Mouse (Mus musculus): ENCODE data around the gene Arhgdia. TPM values are rescaled to one million over a fixed set of nuclear protein-coding genes. Genes with fewer than 3 reads are reported as not detected.

The Arhgdia gene
- total RNA-seq (2021): 100 to 1,000 TPM; 344 to 379 TPM
- long read RNA-seq, transcript Arhgdia-201 (6 exons, 2,150 nt): minor isoform, 49 of 536 reads
- long read RNA-seq, transcript Arhgdia-202 (6 exons, 1,867 nt): major isoform, 390 of 536 reads
- long read RNA-seq, partial matches to known transcripts: 72 of 536 reads
- long read RNA-seq, other reads (novel, unspliced or antisense): 25 of 536 reads

GRCm38 (mm10) chr11:120581490-120582267 is at the start of gene Arhgdia:
Arhgdia (minus strand) TSS chr11:120581624.
- peak; percentile 88 to 92 for DNase-seq (ENCODE audit: low spot score in 2 of 2)

GRCm38 (mm10) chr11:120630401-120630871 is 49.0 kb upstream of the Arhgdia start:
- no peak for DNase-seq (ENCODE audit: low spot score in 2 of 2)

- DNase-seq (ENCODE audit: low spot score in 2 of 2): peak in 1 of 2 experiments; percentile 34
These were observed 48.5 kb upstream of the Arhgdia start for GRCm38 (mm10) chr11:120629911-120630310.

GRCm38 (mm10) chr11:120629341-120629730 is 47.9 kb upstream of the Arhgdia start:
- no peak for DNase-seq (ENCODE audit: low spot score in 2 of 2)

- DNase-seq (ENCODE audit: low spot score in 2 of 2): peak in 1 of 2 experiments; percentile 8
These were observed 47.3 kb upstream of the Arhgdia start for GRCm38 (mm10) chr11:120628601-120629340.

- peak in 1 of 2 experiments; percentile 10 for DNase-seq (ENCODE audit: low spot score in 2 of 2)
These were observed 46.3 kb upstream of the Arhgdia start for GRCm38 (mm10) chr11:120627468-120628300.

GRCm38 (mm10) chr11:120626785-120627467 is 45.5 kb upstream of the Arhgdia start:
- peak in 1 of 2 experiments; percentile 13 for DNase-seq (ENCODE audit: low spot score in 2 of 2)

- no peak for DNase-seq (ENCODE audit: low spot score in 2 of 2)
These were observed 43.8 kb upstream of the Arhgdia start, which contains the start of gene Sirt7 for GRCm38 (mm10) chr11:120625152-120625775. Sirt7 (minus strand) TSS chr11:120625240.

- peak; percentile 76 to 84 for DNase-seq (ENCODE audit: low spot score in 2 of 2)
These were observed 43.3 kb upstream of the Arhgdia start for GRCm38 (mm10) chr11:120624680-120625111.

- peak; percentile 67 to 76 for DNase-seq (ENCODE audit: low spot score in 2 of 2)
These were observed 42.7 kb upstream of the Arhgdia start for GRCm38 (mm10) chr11:120623961-120624679.

GRCm38 (mm10) chr11:120622805-120623204 is 41.4 kb upstream of the Arhgdia start:
- DNase-seq (ENCODE audit: low spot score in 2 of 2): no peak

- no peak for DNase-seq (ENCODE audit: low spot score in 2 of 2)
These were observed 38.8 kb upstream of the Arhgdia start for GRCm38 (mm10) chr11:120620195-120620594.

- peak in 1 of 2 experiments; percentile 13 for DNase-seq (ENCODE audit: low spot score in 2 of 2)
These were observed 37.5 kb upstream of the Arhgdia start for GRCm38 (mm10) chr11:120618619-120619535.

GRCm38 (mm10) chr11:120617519-120618112 is 36.2 kb upstream of the Arhgdia start, which contains the start of gene Pcyt2:
Pcyt2 (minus strand) TSS chr11:120617936.
- peak; percentile 88 to 92 for DNase-seq (ENCODE audit: low spot score in 2 of 2)

- DNase-seq (ENCODE audit: low spot score in 2 of 2): peak in 1 of 2 experiments; percentile 11
These were observed 35.3 kb upstream of the Arhgdia start for GRCm38 (mm10) chr11:120616617-120617294.

GRCm38 (mm10) chr11:120615606-120616203 is 34.3 kb upstream of the Arhgdia start:
- DNase-seq (ENCODE audit: low spot score in 2 of 2): peak in 1 of 2 experiments; percentile 12
